Mouse (Mus musculus): ENCODE measurements around the gene Slc4a1.
"Not testable (repeated sequence)": the region's sequence is repeated elsewhere in the genome, so short reads cannot be mapped to it uniquely, and the experiment has no call there.

Slc4a1 gene

DNA sequence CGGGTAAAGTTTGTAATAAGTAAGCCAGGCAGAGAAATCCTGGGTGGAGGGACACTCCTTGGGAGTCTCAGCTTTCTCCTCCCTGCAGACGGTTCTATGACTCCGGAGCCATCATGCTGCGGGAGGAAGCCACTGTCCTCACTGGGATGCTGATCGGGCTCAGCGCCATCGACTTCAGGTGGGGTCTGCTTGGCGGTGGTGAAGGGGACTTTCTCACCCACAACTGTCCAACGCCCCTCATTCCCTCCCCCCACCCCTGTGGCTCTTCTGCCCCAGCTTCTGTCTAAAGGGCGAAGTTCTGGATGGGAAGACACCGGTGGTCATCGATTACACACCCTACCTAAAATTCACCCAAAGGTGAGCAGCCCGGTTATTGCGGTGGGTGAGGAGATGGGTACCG lies 33.1 kb upstream of the Slc4a1 start:
- no peak for DNase-seq (ENCODE audit: low spot score)

DNA sequence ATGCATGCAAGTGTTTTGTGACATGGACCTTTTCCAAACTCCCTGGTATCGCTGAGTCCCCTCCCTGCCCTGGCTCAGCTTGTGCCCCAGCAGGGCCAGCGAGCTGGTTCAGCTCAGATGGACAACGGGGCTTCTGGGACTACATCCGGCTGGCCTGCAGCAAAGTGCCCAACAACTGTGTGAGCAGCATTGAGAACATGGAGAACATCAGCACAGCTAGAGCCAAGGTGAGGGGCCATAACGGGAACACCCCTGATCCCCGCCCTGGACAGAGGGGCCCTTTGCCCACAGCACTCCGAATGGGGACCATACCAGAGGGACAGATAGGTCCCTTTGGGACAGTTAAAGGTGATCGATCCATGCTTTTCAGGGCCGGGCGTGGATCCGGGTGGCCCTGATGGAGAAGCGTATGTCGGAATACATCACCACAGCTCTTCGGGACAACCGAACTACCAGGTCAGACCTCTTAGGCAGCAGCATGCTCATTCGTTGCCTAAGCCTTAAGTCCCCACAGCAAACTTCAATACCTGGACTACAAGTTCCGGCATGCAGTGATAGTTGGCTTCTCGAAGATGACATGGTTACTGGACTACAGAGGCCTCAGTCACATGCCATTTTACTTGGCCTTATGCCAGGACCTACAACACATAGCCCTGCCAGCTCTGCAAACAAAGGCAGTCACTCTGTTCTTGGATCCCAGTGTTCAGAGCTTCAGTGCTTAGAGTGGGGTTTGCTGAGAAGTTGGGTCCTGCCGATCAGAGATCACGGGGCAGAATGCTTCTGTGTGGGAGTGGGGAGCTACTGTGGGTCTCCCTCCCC lies 32.2 kb upstream of the Slc4a1 start:
- peak; percentile 67 for DNase-seq (ENCODE audit: low spot score)

DNA sequence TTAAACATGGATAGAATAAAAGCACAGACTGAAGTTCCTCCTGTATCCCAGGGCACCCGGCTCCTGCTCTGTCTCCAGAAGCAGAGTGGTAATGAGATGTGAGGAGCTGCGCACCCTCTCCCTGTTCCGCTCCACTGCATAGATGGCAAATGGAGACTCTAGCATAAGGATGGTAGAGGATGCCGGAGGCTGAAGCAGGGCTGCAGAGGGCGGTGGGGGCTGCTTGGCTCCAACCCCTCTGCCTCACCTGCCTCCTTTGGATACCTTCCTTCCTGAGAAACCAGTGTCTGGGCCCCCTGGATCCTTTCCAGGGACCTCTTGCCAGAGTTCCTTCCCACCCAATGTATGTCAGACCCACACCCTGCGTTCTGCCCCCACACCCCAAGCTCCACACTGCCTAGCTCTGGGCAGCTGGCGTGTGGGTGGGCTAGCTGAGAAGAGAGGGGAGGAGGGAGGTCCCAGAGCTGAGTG lies 30.7 kb upstream of the Slc4a1 start:
- DNase-seq (ENCODE audit: low spot score) = no peak

DNA sequence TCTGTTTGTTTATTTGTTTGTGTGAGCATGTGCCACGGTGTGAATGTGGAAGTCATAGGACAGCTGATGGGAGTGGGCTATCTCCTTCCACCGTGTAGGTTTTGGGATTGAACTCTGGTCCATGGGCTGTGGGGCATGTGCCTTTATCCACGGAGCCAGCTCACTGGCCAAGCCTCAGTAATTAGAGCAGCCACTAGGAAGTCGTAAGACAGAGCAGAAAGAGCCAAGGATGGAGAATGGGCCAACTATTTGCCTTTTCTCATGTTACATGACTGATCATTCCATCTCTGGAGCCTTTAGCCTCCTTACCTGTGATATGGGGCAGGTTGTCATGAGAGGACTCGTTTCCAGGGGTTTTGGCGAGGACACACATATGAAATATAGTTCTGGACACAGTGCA lies 30.3 kb upstream of the Slc4a1 start:
- no peak for DNase-seq (ENCODE audit: low spot score)

DNA sequence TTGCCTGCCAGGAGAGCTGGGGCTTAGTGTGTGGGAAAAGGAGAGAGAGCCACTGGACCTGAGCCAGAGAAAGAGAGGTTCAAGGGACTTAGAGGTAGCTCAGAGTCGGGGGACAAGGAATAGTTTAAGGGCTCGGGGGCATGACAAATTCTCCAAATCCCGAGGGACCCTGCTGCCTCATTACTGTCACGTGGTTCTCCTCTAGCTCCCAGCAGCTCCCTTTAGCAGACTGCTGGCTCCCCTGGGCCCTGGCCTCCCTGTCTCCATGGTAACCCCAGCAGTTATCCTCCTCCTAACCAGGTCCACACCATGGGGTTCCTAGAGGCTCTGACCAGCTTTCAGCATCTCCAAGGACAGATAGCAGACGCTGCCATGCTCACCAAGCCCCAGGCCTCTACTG lies 29.2 kb upstream of the Slc4a1 start:
- no peak for DNase-seq (ENCODE audit: low spot score)

DNA sequence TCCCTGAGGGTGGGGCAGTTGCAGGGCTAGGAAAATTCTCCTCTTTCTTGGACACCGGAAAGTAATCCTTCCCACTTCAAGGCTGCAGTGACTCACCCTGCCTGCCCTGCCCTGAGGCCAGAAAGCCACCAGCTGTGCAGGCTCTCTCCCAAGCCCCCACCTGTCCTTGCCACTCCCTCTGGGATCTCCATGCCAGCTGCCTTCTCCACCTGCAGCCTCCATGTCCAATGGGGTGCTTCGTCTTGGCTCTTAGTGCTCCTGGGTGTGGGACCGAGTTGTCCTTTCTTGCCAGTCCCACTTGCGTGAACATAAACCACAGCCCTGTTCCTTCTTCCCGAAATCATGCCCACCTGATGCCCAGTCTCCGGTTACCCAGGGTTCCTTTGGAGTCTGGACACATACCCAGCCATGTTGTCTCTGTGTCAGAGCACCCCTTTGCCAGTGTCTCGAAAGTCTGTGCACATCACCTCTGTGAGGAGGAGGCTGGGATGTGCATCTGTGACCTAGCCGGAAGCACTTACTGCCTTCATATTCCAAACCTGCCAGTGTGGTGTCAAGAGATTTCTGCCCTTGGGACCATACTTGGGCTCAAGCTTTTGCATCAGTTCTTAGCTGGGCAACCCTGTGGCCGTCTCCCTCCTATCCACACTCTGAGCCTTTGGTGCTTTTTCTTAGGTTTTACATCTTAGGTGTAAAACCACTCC lies 28.6 kb upstream of the Slc4a1 start:
- no peak for DNase-seq (ENCODE audit: low spot score)

DNA sequence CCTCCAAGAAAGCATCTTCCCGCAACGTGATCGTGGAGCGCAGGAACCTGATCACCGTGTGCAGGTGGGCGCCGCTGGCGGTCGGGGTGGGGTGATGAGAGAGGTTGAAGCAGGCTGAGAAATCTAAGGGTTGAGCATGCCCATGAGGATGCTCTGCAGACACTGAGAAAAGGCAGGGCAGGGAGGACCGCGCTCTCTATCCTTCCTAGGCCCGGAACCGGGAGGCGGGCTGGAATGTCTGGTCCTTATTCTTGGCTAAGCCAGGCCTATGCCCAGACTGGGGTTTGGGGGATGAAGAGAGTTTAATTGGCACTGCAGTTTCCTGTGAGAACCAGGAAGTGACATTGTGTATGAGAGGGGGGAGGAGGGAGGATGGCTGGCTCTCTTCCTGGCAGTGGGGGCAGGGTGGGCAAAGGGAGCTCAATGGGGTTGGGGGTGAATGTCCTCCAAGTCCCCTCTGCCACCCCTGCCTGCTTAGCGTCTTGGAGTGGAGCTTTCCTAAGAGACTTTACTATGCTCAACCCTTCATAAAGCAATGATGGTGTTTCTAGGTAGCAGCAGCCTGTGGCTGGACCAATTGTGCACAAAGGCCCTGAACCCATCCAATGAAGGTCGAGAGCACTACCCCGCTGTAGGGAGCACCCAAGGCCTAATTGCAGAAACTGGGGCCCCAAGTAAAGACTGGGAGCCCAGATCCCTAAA lies 27.9 kb upstream of the Slc4a1 start:
- DNase-seq (ENCODE audit: low spot score) = no peak

DNA sequence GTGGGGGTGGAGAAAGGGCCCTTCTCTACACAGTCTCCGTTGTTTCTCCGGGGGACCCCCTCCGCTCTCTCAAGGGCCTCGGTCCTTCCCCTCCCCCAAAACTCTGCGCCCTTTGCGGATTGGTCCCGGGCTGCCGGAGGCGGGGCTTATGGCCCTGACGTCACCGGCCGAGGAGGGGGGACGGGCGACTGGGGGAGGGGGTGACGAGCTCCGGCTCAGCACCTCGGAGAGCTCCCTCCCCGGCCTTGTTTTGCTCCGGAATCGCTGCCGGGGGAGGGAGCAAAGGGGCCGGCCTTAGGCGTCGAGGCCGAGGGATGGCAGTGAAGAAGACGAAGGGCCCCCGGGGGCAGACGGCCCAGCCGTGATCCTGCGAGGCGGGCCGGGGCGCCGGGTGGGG lies 27.2 kb upstream of the Slc4a1 start, which contains the start of gene Rundc3a:
Gene Rundc3a, plus strand, starts transcription at position 166 of the 397 bp plus-strand sequence.
- DNase-seq (ENCODE audit: low spot score) = no peak

DNA sequence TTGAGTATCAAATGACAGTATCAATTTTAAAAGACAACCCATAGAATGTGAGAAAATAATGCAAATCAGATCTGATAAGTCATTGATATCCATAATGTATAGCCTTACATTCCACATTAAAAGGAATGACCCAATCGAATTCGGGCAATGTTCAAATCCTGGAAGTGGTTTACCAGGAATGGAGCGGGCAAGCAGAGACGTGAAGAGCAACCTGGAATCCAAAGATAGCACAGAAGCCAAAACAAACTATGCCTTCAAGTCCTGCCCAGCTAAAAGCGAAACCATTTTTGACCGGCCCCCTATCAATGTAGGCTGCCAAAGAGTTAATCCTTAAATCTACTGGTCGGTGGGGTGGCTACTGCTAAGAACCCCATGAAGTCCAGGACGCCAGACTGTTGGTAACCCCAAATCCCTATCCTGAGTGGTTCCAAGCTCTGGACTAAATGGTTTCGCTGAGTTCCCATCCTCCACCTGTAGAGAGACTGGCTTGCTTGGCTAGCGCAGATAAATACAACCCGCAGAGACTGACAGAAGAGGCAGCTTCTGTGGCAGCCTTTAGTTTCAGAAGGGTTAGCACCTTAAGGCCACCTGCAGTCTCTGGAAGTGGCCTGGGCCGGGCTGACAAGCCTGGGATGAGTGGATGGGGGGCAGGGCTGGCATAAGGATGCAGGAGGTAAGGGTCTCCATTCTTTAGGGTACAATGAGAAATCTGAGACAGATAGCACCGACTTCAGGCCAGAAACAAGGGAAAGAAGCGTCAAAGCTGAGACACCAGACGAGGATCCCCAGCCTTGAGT lies 26.6 kb upstream of the Slc4a1 start:
- DNase-seq (ENCODE audit: low spot score) = no peak

DNA sequence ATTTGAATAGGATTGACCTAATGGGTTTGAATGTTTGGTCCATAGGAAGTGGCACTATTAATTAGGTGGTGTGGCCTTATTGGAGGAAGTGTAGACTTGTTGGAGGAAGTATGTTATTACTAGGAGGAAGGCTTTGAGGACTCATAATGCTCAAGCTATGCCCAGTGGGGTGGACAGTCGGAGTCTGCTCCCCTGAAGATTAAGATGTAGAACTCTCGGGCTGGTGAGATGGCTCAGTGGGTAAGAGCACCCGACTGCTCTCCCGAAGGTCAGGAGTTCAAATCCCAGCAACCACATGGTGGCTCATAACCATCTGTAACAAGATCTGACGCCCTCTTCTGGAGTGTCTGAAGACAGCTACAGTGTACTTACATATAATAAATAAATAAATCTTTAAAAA lies 23.4 kb upstream of the Slc4a1 start:
- DNase-seq (ENCODE audit: low spot score) = not testable (repeated sequence)

DNA sequence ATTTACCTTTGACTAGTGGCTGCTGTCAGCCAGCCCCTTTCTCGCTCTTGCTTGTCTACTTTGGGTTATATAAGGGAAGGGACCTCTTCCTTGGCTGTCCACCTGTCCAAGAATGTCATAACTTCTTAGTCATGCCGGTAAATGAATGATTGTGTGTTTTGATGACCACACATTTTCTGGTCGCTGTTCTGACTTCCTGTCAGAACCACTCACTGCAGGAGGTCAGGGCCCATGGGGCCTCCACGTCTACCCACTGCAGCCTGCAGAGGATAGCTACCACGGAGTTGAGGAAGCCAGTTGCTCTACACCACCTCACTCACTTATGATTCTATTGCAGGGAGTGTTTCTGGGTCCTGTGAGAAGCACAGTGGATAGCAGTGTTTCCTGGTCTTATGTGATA lies 20.1 kb upstream of the Slc4a1 start:
- no peak for DNase-seq (ENCODE audit: low spot score)

DNA sequence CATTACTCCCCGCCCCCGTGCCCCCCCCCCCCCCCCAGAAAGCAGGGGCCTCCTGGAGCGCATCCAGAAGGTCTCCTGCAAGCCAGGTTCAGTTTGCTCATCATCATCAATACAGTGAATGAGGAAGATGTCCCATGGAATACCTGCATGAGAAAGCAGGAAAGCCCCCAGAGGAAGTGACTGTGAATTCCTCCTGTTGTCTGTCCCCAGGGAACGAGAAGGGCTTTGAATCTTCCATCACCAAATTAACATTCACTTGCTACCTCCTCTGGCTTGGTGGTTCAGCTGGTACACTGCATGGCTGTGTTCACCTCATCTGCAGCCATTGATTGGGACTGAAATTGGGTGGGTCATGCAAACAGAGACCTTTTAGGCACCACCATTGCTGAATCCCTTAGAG lies 19.1 kb upstream of the Slc4a1 start:
- no peak for DNase-seq (ENCODE audit: low spot score)

DNA sequence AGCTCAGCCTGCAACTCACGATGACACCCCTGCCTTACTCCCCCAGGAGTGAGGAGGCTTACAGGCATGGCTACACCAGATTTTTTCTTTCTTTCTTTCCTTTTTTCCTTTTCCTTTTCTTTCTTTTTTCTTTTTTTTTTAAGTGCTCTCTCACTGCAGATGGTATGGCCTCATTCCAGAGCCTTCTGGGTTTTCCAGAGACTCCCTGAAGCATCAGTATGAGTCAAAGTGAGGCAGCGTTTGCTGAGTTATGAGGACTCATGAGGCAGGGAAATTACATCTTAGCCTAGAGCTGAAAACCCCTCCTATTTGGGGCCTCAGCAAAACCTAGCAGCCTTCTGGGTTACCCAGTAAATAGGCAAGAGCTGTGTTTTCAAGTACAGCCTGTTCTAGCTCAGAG lies 18.4 kb upstream of the Slc4a1 start:
- DNase-seq (ENCODE audit: low spot score) = peak; percentile 62

DNA sequence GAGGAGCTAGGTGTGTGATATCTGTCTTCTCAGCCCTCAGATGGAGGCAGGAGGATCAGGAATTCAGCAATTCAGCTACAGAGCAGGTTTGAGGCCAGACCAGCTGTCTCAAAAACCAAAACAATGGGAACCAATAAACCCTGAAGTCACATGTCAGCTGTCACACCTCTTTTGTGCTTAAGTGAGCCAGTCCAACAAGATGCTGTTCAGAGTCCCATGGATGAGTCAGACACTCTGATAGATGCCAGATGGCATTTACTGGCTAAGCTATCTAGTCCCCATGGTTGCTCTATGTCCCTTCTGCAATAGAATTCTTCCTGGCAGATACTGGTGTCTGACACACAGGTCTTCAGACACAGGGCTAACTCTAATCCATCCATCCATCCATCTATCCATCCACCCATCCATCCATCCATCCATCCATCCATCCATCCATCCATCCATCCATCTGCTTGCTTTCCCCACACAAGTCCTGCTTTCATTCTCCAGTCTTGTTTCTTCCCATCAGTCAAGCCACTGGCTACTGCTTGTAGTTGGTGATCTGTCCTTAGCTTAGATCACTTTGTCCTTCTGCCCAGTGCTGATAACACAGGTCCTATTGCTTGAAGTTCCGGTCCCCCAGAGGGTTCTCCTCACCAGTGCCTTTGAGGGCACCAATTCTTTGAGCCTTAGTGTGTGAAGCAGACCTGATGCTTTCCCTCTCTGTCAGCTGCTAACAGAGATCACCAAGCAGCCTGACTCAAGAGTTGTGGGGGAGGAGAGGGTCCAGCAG lies 17.5 kb upstream of the Slc4a1 start:
- no peak for DNase-seq (ENCODE audit: low spot score)

DNA sequence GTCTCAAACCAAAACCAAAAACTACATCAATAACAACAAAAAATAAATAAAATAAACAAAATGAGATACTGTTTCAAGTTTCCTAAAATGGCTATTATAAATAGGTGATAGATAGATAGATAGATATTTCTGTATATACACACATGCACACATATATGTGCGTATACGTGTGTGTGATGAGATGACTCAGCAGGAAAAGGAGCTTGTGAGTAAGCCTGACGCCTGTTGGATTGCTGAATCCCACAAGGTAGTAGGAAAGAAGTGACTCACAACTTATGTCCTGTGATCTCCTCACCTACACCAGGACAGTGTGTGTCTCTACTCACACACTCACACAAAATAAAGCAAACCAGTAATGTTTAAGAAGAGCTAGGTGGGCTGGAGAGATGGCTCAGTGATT lies 16.8 kb upstream of the Slc4a1 start:
- DNase-seq (ENCODE audit: low spot score) = no peak

DNA sequence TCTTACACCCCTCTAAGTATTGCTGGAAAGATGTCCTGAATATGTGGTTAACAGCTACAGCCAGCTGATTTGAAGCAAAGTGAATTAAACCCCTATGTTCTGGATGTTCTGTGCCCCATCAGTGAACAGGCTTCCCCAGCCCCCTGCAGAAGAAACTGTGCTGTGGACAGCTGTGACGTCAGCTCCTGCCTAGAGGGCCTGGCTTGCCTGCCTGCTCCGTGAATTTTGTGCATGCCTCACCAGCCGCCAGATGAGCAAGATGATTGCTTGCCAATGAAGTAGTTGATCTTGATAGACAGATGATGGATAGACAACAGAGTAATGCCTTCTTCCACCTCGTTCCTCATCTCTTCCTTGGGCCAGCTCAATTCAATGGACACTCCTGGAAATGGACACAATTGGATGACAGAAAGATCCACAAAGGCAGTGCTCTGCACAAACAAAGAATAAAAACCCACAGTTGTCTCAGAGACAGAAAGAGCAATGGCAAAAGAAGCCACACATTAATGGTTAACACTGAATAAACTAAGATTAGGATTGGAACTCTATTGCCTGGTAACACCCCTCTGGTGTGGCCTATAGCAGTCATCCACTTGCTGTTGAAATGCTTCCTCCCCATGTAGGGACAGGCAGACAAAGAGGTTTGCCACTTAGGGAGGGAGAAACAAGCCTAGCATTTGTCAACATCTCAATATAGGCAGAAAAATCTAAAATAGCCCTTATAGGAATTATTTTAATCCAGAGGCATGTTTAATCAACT lies 15.5 kb upstream of the Slc4a1 start:
- DNase-seq (ENCODE audit: low spot score) = no peak

DNA sequence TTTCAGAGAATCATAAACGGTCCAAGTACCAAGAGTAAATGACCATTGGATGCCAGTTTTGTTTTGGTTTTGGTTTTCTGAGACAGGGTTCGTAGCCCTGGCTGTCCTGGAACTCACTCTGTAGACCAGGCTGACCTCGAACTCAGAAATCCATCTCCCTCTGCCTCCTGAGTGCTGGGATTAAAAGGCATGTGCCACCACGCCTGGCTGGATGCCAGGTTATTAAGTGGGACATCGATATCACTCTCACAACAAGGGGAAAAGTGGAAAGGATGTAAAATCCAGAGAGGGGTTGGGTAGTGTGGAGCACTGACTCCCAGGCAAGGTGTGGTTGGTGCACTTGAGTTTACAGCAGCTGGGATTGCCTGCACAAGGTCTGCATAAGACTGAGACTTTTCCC lies 14.1 kb upstream of the Slc4a1 start:
- peak; percentile 67 for DNase-seq (ENCODE audit: low spot score)

DNA sequence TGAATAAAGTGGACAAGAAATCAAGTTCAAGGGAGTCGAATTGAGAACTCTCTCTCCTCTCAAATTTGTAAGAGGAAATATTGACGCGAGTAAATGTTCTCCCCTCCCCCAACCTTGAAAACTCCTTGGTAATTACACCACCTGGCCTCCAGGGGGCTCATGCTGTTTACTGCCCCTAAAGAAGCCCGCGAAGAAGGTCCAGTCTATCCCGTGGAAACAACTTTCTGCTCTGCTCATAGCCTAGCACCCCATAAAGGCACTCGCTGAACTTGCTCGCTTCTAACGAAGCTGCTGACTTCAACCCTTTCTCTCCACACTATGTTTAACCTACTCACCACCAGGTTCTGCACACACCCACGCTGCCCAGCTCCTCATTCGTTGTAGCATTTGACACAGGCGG lies 11.2 kb upstream of the Slc4a1 start:
- no peak for DNase-seq (ENCODE audit: low spot score)

DNA sequence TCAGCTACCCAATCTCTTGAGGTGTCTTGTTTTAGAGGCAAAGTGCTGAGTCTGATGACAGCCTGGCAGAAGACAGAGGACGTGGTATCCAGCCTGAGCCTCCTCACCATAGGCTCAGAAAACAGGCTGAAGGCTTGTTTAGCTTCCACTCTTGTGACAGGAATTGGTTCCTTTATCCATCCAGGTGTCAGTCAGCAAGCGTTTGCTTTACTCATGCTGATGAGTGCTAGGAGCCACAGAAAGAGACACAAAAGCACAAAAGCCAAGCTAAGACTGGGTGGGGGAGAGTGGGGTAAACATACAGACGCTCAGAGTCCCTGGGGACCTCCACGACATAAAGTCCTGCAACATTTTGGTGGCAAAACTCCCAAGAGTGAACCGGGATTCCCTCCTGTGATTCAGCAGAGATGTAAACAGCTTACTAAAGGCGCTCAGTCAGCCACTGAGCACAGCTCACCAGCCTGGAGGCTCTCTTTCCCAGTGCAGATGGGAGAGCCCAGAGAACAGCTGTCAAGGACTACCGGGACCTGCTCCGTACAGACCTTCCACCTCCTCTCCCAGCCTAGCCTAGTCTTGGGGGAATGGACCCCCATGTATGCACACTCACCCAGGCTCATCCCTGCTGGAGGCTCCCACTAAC lies 10.3 kb upstream of the Slc4a1 start:
- no peak for DNase-seq (ENCODE audit: low spot score)
